Mouse (Mus musculus) limb, embryonic 11.5 days (tissue): ENCODE measurements around the gene Efna4. TPM values are rescaled to one million over a fixed set of nuclear protein-coding genes. Genes with fewer than 3 reads are reported as not detected.
A peak's percentile ranks its signal among the peaks of the same experiment; 100 is the strongest.

Experiments
- ATAC-seq: fragments of 200-750 bp; cut with Nextera tagmentation; 2 replicates; pipeline ENCODE4 v1.8.0; 2017; ENCODE audit warnings: low read depth; ENCODE audit not compliant: insufficient number of reproducible peaks, low FRiP score, low TSS enrichment
- DNase-seq: peaks from one replicate; pipeline ENCODE4 v3.0.0-alpha.2; 2015; ENCODE audit warnings: low spot score
- H3K27ac ChIP-seq: fragments of 300-500 bp; sonication (generic); replicated peaks from 2 replicates; pipeline ENCODE4 v1.5.1; 2014; ENCODE audit warnings: low read depth, mild to moderate bottlenecking, low read length
- H3K27me3 ChIP-seq: fragments of 300-500 bp; sonication (generic); 2 replicates; pipeline ENCODE4 v1.6.1; 2014; ENCODE audit warnings: mild to moderate bottlenecking, low read length, mixed read lengths; ENCODE audit not compliant: control insufficient read depth, insufficient read depth
- H3K36me3 ChIP-seq: fragments of 300-500 bp; sonication (generic); 2 replicates; pipeline ENCODE4 v1.6.1; 2014; ENCODE audit warnings: mild to moderate bottlenecking, low read length, moderate library complexity, mixed read lengths; ENCODE audit not compliant: control insufficient read depth, insufficient read depth
- H3K4me1 ChIP-seq: fragments of 300-500 bp; sonication (generic); 2 replicates; pipeline ENCODE4 v1.6.1; 2014; ENCODE audit warnings: low read length, mixed read lengths; ENCODE audit not compliant: control insufficient read depth, insufficient read depth
- H3K4me2 ChIP-seq: fragments of 300-500 bp; sonication (generic); 2 replicates; pipeline ENCODE4 v1.6.1; 2014; ENCODE audit warnings: low read depth, mild to moderate bottlenecking, moderate library complexity; ENCODE audit not compliant: severe bottlenecking
- H3K4me3 ChIP-seq: fragments of 300-500 bp; sonication (generic); 2 replicates; pipeline ENCODE4 v1.5.1; 2014; ENCODE audit warnings: low read depth, low read length
- H3K9ac ChIP-seq: fragments of 300-500 bp; sonication (generic); 2 replicates; pipeline ENCODE4 v1.6.1; 2014; ENCODE audit warnings: mild to moderate bottlenecking, low read length
- H3K9me3 ChIP-seq: fragments of 300-500 bp; sonication (generic); 2 replicates; pipeline ENCODE4 v1.6.1; 2016; ENCODE audit warnings: low read length; ENCODE audit not compliant: control insufficient read depth
- WGBS: fragments of 180-500 bp; shearing (Covaris S2); extraction: QIAGEN DNeasy Blood & Tissue Kit; methylation state at CpG from one replicate; pipeline ENCODE4 v1.1.7; 2014; 5-methylcytosine and 5-hydroxymethylcytosine counted together
- polyA plus RNA-seq: library from polyadenylated mRNA; unstranded; fragments of >200 nt; fragmentation: Nextera tagmentation; extraction: Ambion mirVana; gene quantifications from 2 replicates; pipeline ENCODE4 v1.2.1, GENCODE M21; 2014

The Efna4 gene
- polyA plus RNA-seq, 1 experiment from 2014 or later = 46.9 TPM

DNA sequence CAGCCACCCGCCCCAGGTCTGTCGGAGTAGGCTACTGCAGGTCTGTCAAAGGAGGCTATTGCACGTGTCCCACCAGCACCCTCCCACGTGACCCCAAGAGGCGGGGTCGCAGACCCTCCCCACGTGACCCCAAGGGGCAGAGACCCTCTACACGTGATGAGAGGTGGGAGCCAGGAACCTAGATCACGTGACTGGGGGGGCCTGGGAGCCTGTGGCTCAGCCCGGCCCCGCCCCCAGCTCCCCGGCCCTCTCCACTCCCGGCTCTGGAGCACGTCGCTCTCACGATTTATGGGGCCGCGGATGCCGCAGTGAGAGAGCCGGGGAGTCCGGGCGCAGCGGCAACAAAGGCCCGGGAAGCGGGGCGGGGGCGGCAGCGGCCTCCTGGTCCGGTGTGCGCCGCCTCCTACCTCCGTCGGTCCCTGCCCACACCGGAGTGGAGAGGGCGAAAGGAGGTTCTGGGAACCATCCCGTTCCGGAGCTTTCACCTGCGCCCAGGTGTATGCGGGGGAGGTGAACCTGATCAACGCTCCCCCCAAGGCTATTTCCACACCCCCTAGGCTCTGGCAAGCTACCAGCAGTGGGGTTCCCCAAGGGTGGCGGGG, 17.1 kb downstream of the Efna4 start:
- H3K9ac ChIP-seq = peak overlapping the region; percentile 80
- peaks cover 32% of the 10 kb centered on the region for H3K27me3 ChIP-seq
- H3K4me3 ChIP-seq = peak overlapping the region; percentile 70
- WGBS = 0% methylated on average over 41 of the region's 41 CpGs
- DNase-seq = peak; percentile 89
- no peak overlapping the region; the same call in 1 of the 2 replicates for H3K27ac ChIP-seq
- peak overlapping the region; percentile 98 for H3K4me2 ChIP-seq
- peak; percentile 27 for ATAC-seq
- peaks cover 51% of the 10 kb centered on the region for H3K4me1 ChIP-seq
- H3K36me3 ChIP-seq = no peaks in the 10 kb centered on the region
- no peaks in the 10 kb centered on the region for H3K9me3 ChIP-seq

DNA sequence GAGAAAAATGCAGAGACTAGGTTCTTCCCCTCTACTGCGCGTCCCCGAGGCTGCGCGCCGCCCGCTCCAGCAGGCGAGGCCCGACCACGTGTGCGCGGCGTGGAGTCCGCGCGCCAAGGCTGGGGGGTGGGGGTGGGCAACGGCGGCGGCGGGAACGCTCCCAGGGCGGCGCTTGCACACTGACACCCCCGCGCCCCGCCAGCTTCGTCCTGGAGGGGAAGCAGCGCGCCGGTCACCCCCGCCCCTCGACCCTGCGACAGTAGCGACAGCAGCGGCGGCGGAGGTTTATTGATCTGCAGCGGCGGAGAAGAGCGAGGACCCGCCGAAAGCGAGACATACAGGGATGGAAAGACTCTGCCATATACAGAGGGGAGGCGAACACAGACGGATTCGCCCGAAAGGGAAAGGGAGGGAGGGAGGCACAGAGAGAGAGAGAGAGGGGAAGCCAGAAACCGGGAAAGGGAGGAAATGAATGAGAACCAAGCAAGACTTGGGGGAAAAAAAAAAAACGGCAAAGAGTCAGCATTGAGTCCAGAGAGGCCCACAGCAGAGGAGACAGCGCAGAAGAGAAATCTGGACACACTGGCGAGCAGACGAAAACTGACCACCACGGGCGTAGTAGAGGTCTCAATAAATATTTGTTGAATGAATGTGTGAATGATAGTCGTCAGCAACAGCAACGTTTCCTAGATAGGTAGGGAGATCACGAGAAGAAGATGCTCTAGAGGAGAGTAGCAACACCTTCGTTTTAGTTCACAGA, 18.1 kb downstream of the Efna4 start:
- Histone ChIP-seq H3K4me2 (peak overlapping the region; percentile 98), H3K4me3 (peak overlapping the region; percentile 70), H3K9me3 (no peaks in the 10 kb centered on the region), H3K27me3 (peaks cover 32% of the 10 kb centered on the region), H3K9ac (peak overlapping the region; percentile 62), H3K27ac (no peak overlapping the region), H3K36me3 (no peaks in the 10 kb centered on the region), H3K4me1 (peaks cover 59% of the 10 kb centered on the region)
- ATAC-seq (no peak), DNase-seq (peak; percentile 61)
- WGBS = 4% methylated on average over 55 of the region's 58 CpGs

DNA sequence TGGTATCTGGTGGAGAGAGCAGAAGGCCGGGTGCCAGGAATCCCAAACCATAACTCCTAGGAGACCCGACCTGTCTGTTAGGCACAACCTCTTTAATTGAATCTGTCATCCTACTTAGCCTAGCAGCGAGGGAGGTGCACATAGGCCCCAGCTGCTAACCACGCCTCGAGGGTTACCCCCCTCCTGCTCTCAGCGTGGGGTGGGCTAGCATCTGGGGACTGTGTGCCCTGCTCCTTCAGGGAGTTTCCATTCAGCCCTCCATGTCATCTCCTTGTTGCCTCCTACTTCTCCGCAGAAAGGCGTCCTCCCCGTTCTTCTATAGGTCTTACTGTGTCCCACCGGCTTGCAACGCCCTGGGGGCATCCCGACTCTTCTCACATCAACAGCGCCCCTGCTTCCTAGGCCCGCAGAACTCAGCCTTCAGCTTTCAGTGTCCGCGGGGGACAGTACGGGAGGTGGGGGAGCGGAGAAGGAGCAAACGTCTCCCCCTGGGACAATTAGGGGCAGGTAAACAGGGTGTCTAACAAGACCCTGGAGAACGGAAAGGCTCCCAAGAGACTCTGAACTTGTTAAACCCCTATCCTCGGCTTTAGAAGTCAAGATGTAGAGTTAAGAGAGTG, 18.7 kb downstream of the Efna4 start:
- DNase-seq (no peak), ATAC-seq (no peak)
- WGBS = 10% methylated on average over 21 of the region's 21 CpGs
- H3K36me3 ChIP-seq = no peaks in the 10 kb centered on the region
- H3K9me3 ChIP-seq = no peaks in the 10 kb centered on the region
- H3K27me3 ChIP-seq = peaks cover 32% of the 10 kb centered on the region
- no peak overlapping the region for H3K27ac ChIP-seq
- peak overlapping the region; percentile 98 for H3K4me2 ChIP-seq
- H3K4me1 ChIP-seq = peaks cover 59% of the 10 kb centered on the region
- H3K9ac ChIP-seq = peak overlapping the region; percentile 62
- H3K4me3 ChIP-seq = peak overlapping the region; percentile 70

DNA sequence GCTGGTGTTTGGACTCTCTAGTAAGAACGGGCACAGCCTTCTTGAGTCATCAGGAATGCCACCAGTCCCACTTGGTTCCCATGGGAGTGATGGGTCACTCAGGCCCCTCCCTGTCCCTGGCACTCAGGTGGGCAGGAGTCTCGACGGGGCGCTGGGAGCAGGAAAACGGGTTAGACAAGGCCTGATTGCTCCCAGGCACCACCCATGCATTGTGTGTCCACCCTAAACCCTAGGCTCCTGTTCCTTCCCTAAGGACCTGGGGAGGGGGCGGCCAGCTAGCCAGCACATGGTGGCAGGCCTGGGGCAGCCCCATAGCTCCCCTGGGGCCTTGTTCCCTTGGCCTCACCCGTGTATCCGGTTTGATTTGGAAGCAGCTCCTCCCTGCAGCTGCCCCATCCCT, 19.5 kb downstream of the Efna4 start:
- DNase-seq (no peak), ATAC-seq (no peak)
- Histone ChIP-seq H3K4me1 (peaks cover 59% of the 10 kb centered on the region), H3K27ac (no peak overlapping the region), H3K4me3 (no peak overlapping the region), H3K36me3 (no peaks in the 10 kb centered on the region), H3K27me3 (peaks cover 32% of the 10 kb centered on the region), H3K4me2 (no peak overlapping the region), H3K9ac (no peak overlapping the region), H3K9me3 (no peaks in the 10 kb centered on the region)
- 72% methylated on average over 8 of the region's 8 CpGs for WGBS

DNA sequence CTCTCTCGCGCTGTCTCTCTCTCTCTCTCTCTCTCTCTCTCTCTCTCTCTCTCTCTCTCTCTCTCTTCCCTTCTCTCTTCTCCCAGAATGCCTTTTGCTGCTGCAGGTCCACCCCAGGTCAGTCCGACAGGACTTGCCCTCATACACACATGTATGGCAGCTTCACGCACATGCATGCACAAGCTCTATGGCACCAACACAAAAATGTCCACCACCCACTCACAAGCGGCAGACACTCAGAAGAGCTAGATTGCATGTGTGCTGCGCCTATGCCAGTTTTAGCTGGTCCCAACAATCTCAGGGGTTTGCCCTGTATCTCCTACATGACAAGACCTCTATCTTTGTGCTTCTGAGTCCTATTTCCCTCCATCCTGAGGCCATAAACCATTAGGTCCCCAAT, 20.6 kb downstream of the Efna4 start:
- Histone ChIP-seq H3K9me3 (no peaks in the 10 kb centered on the region), H3K27ac (no peak overlapping the region), H3K36me3 (no peaks in the 10 kb centered on the region), H3K4me3 (no peak overlapping the region), H3K27me3 (peaks cover 32% of the 10 kb centered on the region), H3K9ac (no peak overlapping the region), H3K4me2 (0 out of 2 replicates have a peak overlapping the region, but pooled peaks have one; percentile 50), H3K4me1 (peaks cover 57% of the 10 kb centered on the region)
- ATAC-seq (no peak), DNase-seq (no peak)
- 51% methylated on average over 6 of the region's 6 CpGs for WGBS

DNA sequence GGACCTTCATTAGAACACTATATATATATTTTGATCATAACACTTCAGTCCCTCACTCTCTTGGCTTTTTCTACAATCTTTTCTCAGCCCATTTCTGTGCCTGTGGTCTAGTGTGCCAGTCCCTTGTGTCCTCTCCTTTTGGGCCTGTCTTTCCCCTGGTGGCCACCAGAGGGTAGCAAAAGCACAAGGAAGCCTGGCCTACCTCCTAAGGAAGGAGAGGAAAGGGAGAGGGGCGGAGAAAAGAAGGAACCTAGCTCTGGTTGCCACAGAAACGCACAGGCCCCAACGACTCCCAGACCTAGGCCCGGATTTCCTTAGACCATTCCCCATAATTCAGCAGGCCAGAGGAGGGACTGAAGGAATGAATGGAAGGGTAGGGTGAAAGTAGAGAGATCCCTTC, 21.0 kb downstream of the Efna4 start:
- Histone ChIP-seq H3K9me3 (0 out of 2 replicates have a peak, but pooled peaks cover 2% of the 10 kb centered on the region), H3K36me3 (no peaks in the 10 kb centered on the region), H3K27me3 (peaks cover 32% of the 10 kb centered on the region), H3K27ac (no peak overlapping the region), H3K9ac (no peak overlapping the region), H3K4me1 (peaks cover 55% of the 10 kb centered on the region), H3K4me3 (no peak overlapping the region), H3K4me2 (0 out of 2 replicates have a peak overlapping the region, but pooled peaks have one; percentile 50)
- ATAC-seq (peak; percentile 56), DNase-seq (peak; percentile 89)
- 0% methylated on average over 4 of the region's 4 CpGs for WGBS

DNA sequence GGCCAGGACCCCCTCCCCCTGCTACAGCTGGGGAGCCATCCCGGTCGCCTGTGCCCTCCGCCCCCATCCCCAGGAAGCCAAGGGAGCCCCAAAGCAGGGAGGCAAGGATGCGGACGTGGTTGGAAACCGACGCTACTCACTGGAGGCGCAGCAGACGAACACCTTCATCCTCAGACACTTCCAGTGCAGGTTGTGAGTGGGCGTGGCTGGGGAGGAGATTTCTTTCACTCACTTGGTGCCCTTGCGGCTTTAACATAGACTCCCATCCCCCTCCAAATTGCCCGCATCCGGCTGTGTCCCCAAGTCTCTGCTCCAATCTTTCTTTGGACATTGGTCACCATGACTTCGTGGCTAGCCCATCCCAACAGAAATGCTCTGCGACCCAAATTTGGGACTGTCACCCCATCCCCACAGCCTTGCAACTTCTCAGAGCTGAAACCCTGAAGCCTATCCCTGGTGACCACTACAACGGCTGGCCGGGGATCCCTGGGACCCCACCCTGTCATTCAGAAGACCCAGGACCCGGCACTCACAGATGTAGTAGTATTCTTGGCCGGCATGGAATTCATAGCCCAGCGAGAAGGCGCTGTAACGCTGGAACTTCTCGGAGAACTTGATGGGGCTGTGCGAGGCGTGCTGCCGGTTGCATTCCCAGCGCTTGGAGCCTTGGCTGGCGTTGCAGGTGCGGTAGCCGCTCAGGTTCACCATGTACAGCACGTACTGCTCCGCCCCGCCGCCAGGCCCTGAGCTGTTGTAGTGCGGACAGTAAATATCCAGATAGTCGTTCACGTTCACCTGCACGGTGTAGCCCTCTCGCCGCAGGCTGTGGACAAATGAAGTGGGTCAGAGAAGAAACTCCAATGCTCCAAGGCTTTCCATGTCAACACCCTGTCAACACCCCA, 21.6 kb downstream of the Efna4 start:
- Histone ChIP-seq H3K9ac (0 out of 2 replicates have a peak overlapping the region, but pooled peaks have one; percentile 0), H3K4me3 (peak overlapping the region; percentile 12; the same call in 1 of the 2 replicates), H3K9me3 (0 out of 2 replicates have a peak, but pooled peaks cover 3% of the 10 kb centered on the region), H3K27me3 (peaks cover 27% of the 10 kb centered on the region), H3K4me2 (peak overlapping the region; percentile 50), H3K36me3 (no peaks in the 10 kb centered on the region), H3K27ac (no peak overlapping the region), H3K4me1 (peaks cover 48% of the 10 kb centered on the region)
- no peak for ATAC-seq
- 14% methylated on average over 40 of the region's 40 CpGs for WGBS
- DNase-seq = no peak
